Mouse (Mus musculus): ENCODE results near the gene Slmap. TPM values are rescaled to one million over a fixed set of nuclear protein-coding genes. Genes with fewer than 3 reads are reported as not detected.

The Slmap gene
- polyA plus RNA-seq, 1 experiment from 2014 or later: 23.5 TPM

DNA sequence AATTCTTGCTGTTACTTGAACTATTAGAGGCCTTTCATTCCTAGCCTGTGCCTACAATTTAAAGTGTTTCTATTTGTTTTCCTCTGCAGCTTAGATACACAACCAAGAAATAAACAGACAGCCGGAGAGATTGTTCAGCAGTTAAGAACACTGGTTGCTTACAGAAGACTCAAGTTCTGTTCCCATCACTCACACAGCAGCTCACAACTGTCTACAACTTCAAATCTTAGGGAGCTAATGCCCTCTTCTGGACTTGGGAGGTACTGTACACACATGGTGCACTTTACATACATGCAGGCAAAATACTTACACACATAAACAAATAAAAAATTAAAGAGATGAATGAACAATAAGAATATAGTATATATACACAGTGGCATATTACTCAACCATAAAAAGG is 39.7 kb downstream of the Slmap start:
- ATAC-seq (ENCODE audit: low read depth): no peak
- no peaks in the 10 kb centered on the region for H3K36me3 ChIP-seq (ENCODE audit: control insufficient read depth, insufficient read depth, low read length)
- H3K27ac ChIP-seq (ENCODE audit: low read length): no peak overlapping the region
- 77% methylated on average over 1 of the region's 1 CpGs for WGBS
- H3K4me3 ChIP-seq (ENCODE audit: low read length): no peak overlapping the region
- H3K9me3 ChIP-seq (ENCODE audit: control insufficient read depth, low read length): no peaks in the 10 kb centered on the region
- no peak overlapping the region for H3K9ac ChIP-seq (ENCODE audit: low read length)
- no peaks in the 10 kb centered on the region for H3K27me3 ChIP-seq (ENCODE audit: control insufficient read depth, insufficient read depth, low read depth, low read length)
- no peaks in the 10 kb centered on the region for H3K4me1 ChIP-seq (replicated peaks; ENCODE audit: control insufficient read depth, insufficient read depth, low read length)
- no peak overlapping the region for H3K4me2 ChIP-seq (ENCODE audit: low read depth, low read length)

- Histone ChIP-seq H3K9ac (ENCODE audit: low read length) (no peak overlapping the region), H3K36me3 (ENCODE audit: control insufficient read depth, insufficient read depth, low read length) (no peaks in the 10 kb centered on the region), H3K4me2 (ENCODE audit: low read depth, low read length) (no peak overlapping the region), H3K9me3 (ENCODE audit: control insufficient read depth, low read length) (no peaks in the 10 kb centered on the region), H3K27me3 (ENCODE audit: control insufficient read depth, insufficient read depth, low read depth, low read length) (no peaks in the 10 kb centered on the region), H3K4me1 (replicated peaks; ENCODE audit: control insufficient read depth, insufficient read depth, low read length) (peaks cover 9% of the 10 kb centered on the region), H3K27ac (ENCODE audit: low read length) (no peak overlapping the region), H3K4me3 (ENCODE audit: low read length) (no peak overlapping the region)
- peak; percentile 79 for ATAC-seq (ENCODE audit: low read depth)
- WGBS: 19% methylated on average over 2 of the region's 2 CpGs
Observed at GRCm38 (mm10) chr14:26491150-26491549, 43.6 kb downstream of the Slmap start.

GRCm38 (mm10) chr14:26488329-26489020 is 46.3 kb downstream of the Slmap start:
- ATAC-seq (ENCODE audit: low read depth): no peak
- Histone ChIP-seq H3K9me3 (ENCODE audit: control insufficient read depth, low read length) (no peaks in the 10 kb centered on the region), H3K27ac (ENCODE audit: low read length) (no peak overlapping the region), H3K4me1 (replicated peaks; ENCODE audit: control insufficient read depth, insufficient read depth, low read length) (peaks cover 9% of the 10 kb centered on the region), H3K9ac (ENCODE audit: low read length) (no peak overlapping the region), H3K4me3 (ENCODE audit: low read length) (no peak overlapping the region), H3K4me2 (ENCODE audit: low read depth, low read length) (no peak overlapping the region), H3K27me3 (ENCODE audit: control insufficient read depth, insufficient read depth, low read depth, low read length) (no peaks in the 10 kb centered on the region), H3K36me3 (ENCODE audit: control insufficient read depth, insufficient read depth, low read length) (no peaks in the 10 kb centered on the region)
- 69% methylated on average over 9 of the region's 9 CpGs for whole genome bisulfite sequencing

DNA sequence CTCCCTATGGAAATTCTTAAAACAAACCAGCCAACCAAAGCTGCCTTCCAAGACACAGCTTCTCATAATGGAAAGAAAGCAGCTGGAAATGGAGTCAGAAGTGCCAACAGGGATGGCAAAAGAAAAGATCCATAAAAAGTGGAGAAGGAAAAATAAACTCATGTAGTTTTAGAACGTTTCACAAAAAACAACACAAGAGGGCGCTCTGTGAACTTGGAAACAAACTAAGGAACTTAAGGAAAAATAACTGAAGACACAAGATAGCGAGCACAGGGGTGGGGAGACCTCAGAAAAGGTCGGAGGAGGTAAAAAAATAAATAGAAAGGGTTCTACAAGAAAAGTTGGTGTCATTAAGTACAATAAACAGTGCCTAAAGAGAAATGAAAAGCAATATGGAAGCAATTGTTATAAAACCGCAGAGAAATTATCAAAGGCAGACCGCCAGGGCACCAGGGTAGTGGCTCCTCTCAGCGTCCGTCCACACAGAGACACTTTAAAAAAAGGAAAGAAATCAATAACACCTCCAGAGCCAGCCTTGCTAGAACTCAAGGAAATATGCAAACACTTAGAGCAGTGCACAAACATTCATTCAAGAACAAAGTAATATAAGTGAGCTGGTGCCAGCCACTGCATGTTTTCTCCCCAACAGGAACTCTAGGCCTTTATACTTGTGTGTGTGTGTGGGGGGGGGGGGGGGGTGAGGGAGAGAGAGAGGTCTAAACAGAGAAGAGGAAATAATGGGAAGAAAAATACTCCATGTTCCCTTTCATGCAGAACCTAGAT is 48.1 kb downstream of the Slmap start:
- H3K27me3 ChIP-seq (ENCODE audit: control insufficient read depth, insufficient read depth, low read depth, low read length): no peaks in the 10 kb centered on the region
- H3K4me3 ChIP-seq (ENCODE audit: low read length): no peak overlapping the region
- H3K4me2 ChIP-seq (ENCODE audit: low read depth, low read length): peak overlapping the region; percentile 39
- no peak overlapping the region for H3K27ac ChIP-seq (ENCODE audit: low read length)
- H3K36me3 ChIP-seq (ENCODE audit: control insufficient read depth, insufficient read depth, low read length): no peaks in the 10 kb centered on the region
- H3K9me3 ChIP-seq (ENCODE audit: control insufficient read depth, low read length): no peaks in the 10 kb centered on the region
- 21% methylated on average over 8 of the region's 8 CpGs for WGBS
- H3K9ac ChIP-seq (ENCODE audit: low read length): no peak overlapping the region
- peak; percentile 61; the same call in 1 of the 2 replicates for ATAC-seq (ENCODE audit: low read depth)
- peaks cover 9% of the 10 kb centered on the region for H3K4me1 ChIP-seq (replicated peaks; ENCODE audit: control insufficient read depth, insufficient read depth, low read length)

- H3K4me1 ChIP-seq (replicated peaks; ENCODE audit: control insufficient read depth, insufficient read depth, low read length): peaks cover 4% of the 10 kb centered on the region
- H3K27me3 ChIP-seq (ENCODE audit: control insufficient read depth, insufficient read depth, low read depth, low read length): no peaks in the 10 kb centered on the region
- no peaks in the 10 kb centered on the region for H3K9me3 ChIP-seq (ENCODE audit: control insufficient read depth, low read length)
- no peak for ATAC-seq (ENCODE audit: low read depth)
- H3K27ac ChIP-seq (ENCODE audit: low read length): no peak overlapping the region
- H3K4me3 ChIP-seq (ENCODE audit: low read length): no peak overlapping the region
- H3K9ac ChIP-seq (ENCODE audit: low read length): no peak overlapping the region
- WGBS: 96% methylated on average over 1 of the region's 1 CpGs
- H3K4me2 ChIP-seq (ENCODE audit: low read depth, low read length): no peak overlapping the region
- no peaks in the 10 kb centered on the region for H3K36me3 ChIP-seq (ENCODE audit: control insufficient read depth, insufficient read depth, low read length)
Observed at GRCm38 (mm10) chr14:26481457-26481856, 53.3 kb downstream of the Slmap start.

DNA sequence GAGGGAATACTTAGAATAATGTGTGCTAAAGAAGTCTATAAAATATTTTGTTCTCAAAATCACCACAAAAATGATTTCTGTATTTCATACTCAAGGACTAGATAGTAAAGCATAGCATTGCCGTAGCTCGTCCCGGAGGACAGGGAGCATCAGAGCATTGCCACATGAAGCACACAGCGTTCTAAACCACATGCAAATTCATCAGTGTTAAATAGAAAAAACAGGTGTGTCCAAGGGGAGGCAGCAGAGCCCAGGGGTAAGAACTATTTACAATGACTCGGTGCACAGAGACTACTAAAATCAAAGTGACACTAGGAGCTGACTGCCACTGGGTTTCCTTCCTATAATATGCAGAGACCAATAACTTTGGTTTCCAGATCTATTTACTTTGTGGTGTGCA is 57.0 kb downstream of the Slmap start:
- H3K4me2 ChIP-seq (ENCODE audit: low read depth, low read length): no peak overlapping the region
- H3K36me3 ChIP-seq (ENCODE audit: control insufficient read depth, insufficient read depth, low read length): no peaks in the 10 kb centered on the region
- no peaks in the 10 kb centered on the region for H3K9me3 ChIP-seq (ENCODE audit: control insufficient read depth, low read length)
- no peak for ATAC-seq (ENCODE audit: low read depth)
- 91% methylated on average over 5 of the region's 5 CpGs for WGBS
- no peak overlapping the region for H3K4me3 ChIP-seq (ENCODE audit: low read length)
- H3K27ac ChIP-seq (ENCODE audit: low read length): no peak overlapping the region
- no peaks in the 10 kb centered on the region for H3K27me3 ChIP-seq (ENCODE audit: control insufficient read depth, insufficient read depth, low read depth, low read length)
- H3K4me1 ChIP-seq (replicated peaks; ENCODE audit: control insufficient read depth, insufficient read depth, low read length): no peaks in the 10 kb centered on the region
- no peak overlapping the region for H3K9ac ChIP-seq (ENCODE audit: low read length)

DNA sequence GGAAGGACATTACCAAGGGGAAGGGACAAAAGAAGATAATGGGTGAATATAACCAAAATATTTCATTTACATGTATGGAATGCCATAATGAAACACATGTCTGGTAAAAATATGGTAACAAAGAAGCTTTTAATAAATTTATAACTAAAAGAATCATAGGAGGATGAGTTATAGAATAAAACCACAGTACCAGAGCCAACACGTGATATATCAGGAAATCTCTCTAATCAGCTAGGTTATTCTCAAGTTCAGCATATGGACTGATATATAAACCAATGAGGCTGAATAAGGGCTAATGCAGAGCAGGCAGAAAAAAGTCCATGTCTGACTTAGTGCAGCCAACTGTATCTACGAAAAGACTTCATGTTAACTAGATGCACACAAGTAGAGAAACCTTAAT is 58.3 kb downstream of the Slmap start:
- Histone ChIP-seq H3K4me1 (replicated peaks; ENCODE audit: control insufficient read depth, insufficient read depth, low read length) (0 out of 2 replicates have a peak, but pooled peaks cover 4% of the 10 kb centered on the region), H3K9ac (ENCODE audit: low read length) (no peak overlapping the region), H3K27me3 (ENCODE audit: control insufficient read depth, insufficient read depth, low read depth, low read length) (no peaks in the 10 kb centered on the region), H3K4me3 (ENCODE audit: low read length) (no peak overlapping the region), H3K36me3 (ENCODE audit: control insufficient read depth, insufficient read depth, low read length) (no peaks in the 10 kb centered on the region), H3K9me3 (ENCODE audit: control insufficient read depth, low read length) (no peaks in the 10 kb centered on the region), H3K4me2 (ENCODE audit: low read depth, low read length) (no peak overlapping the region), H3K27ac (ENCODE audit: low read length) (no peak overlapping the region)
- WGBS: 85% methylated on average over 2 of the region's 2 CpGs
- ATAC-seq (ENCODE audit: low read depth): no peak

GRCm38 (mm10) chr14:26467974-26468373 is 66.8 kb downstream of the Slmap start:
- no peaks in the 10 kb centered on the region for H3K27me3 ChIP-seq (ENCODE audit: control insufficient read depth, insufficient read depth, low read depth, low read length)
- no peak overlapping the region for H3K27ac ChIP-seq (ENCODE audit: low read length)
- ATAC-seq (ENCODE audit: low read depth): no peak
- WGBS: 77% methylated on average over 4 of the region's 4 CpGs
- no peak overlapping the region for H3K9ac ChIP-seq (ENCODE audit: low read length)
- H3K4me1 ChIP-seq (replicated peaks; ENCODE audit: control insufficient read depth, insufficient read depth, low read length): 0 out of 2 replicates have a peak, but pooled peaks cover 7% of the 10 kb centered on the region
- peaks cover 3% of the 10 kb centered on the region; the same call in 1 of the 2 replicates for H3K36me3 ChIP-seq (ENCODE audit: control insufficient read depth, insufficient read depth, low read length)
- no peak overlapping the region for H3K4me3 ChIP-seq (ENCODE audit: low read length)
- no peaks in the 10 kb centered on the region for H3K9me3 ChIP-seq (ENCODE audit: control insufficient read depth, low read length)
- H3K4me2 ChIP-seq (ENCODE audit: low read depth, low read length): no peak overlapping the region

DNA sequence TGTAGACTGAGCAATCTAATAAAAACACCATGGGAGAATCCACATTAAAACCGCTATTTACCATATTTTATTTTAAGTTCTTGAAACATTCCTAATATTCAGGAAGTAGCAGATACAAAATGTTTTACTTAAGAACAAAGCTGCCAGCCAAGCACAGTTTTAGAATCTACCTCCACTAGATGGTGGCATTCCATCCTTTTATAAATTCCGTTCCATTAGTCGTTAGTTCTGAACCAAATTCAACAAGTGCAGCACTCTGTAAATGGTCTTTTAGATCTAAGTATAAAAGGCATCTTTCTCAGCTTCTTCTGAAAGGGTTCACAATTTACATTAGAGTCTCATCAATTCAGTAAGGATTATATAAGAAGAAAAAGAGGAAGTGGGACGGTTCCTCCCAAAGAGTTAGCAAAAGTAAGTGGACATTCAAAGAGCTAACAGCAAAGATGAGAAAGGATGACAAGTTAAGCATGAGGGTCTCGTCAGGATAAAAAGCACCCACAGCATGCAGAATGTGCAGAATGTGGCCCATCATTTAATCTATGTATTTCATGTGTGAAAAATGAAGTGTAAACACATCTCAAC is 68.1 kb downstream of the Slmap start:
- H3K4me1 ChIP-seq (replicated peaks; ENCODE audit: control insufficient read depth, insufficient read depth, low read length): 0 out of 2 replicates have a peak, but pooled peaks cover 4% of the 10 kb centered on the region
- H3K36me3 ChIP-seq (ENCODE audit: control insufficient read depth, insufficient read depth, low read length): peaks cover 8% of the 10 kb centered on the region; the same call in 1 of the 2 replicates
- no peaks in the 10 kb centered on the region for H3K27me3 ChIP-seq (ENCODE audit: control insufficient read depth, insufficient read depth, low read depth, low read length)
- no peak overlapping the region for H3K4me3 ChIP-seq (ENCODE audit: low read length)
- 68% methylated on average over 5 of the region's 5 CpGs for WGBS
- ATAC-seq (ENCODE audit: low read depth): no peak
- H3K4me2 ChIP-seq (ENCODE audit: low read depth, low read length): no peak overlapping the region
- H3K27ac ChIP-seq (ENCODE audit: low read length): no peak overlapping the region
- no peak overlapping the region for H3K9ac ChIP-seq (ENCODE audit: low read length)
- no peaks in the 10 kb centered on the region for H3K9me3 ChIP-seq (ENCODE audit: control insufficient read depth, low read length)
